Mouse (Mus musculus): ENCODE data around the gene Mfsd13b. TPM values are rescaled to one million over a fixed set of nuclear protein-coding genes. Genes with fewer than 3 reads are reported as not detected.
"Not testable (repeated sequence)": the region's sequence is repeated elsewhere in the genome, so short reads cannot be mapped to it uniquely, and the experiment has no call there.

Gene Mfsd13b
- polyA plus RNA-seq, 1 experiment from 2014 or later: 0.29 TPM

DNA sequence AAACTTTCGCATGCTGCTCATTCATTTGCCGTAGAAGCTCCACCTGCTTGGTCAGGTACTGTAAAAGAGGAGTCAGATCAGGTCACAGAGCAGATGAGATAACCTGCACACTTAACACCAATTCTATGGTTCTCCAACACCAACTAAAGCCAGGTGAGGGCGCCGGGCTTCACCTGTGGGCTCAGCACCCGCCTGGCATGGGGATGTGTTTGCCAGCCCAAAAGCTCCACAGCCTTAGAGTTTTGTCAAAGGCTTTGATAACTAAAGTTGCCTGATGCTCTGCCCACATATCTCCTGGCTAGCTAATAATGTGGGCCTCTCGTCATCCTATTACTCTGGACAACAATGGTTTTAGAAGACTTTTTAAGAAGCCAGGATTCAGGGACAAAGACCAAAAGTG, 21.7 kb upstream of the Mfsd13b start:
- H3K27me3 ChIP-seq: no peaks in the 10 kb centered on the region
- H3K4me2 ChIP-seq (replicated peaks): no peak overlapping the region
- H3K4me1 ChIP-seq: peaks cover 4% of the 10 kb centered on the region; the same call in 1 of the 2 replicates
- H3K9me3 ChIP-seq: no peaks in the 10 kb centered on the region
- no peak overlapping the region for H3K9ac ChIP-seq (replicated peaks)
- 82% methylated on average over 6 of the region's 6 CpGs for WGBS
- H3K27ac ChIP-seq (replicated peaks): no peak overlapping the region
- no peak overlapping the region for H3K4me3 ChIP-seq
- peaks cover 47% of the 10 kb centered on the region for H3K36me3 ChIP-seq
- ATAC-seq (ENCODE audit: low FRiP score, low read depth): no peak

DNA sequence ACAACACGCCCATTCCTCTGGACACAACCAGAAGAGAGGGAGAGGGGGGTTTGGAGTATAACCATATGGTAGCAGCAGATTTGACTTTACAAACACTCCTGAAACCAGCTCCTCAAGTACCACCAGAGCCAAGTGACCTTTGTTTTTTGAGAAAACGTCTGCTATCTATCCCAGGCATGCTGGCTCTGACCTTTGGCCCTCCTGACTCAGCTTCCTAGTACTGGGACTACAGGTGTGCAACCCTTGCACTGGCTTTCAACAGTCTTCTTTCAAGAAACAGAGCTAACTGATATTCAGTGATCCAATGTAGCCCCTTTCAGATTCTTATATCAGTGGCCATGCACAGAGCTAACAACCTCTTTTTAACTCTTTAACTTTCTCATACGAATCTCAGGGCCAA, 20.4 kb upstream of the Mfsd13b start:
- WGBS: 75% methylated on average over 3 of the region's 3 CpGs
- Histone ChIP-seq H3K27ac (replicated peaks) (no peak overlapping the region), H3K4me2 (replicated peaks) (no peak overlapping the region), H3K4me1 (peaks cover 4% of the 10 kb centered on the region; the same call in 1 of the 2 replicates), H3K36me3 (peaks cover 37% of the 10 kb centered on the region), H3K9ac (replicated peaks) (no peak overlapping the region), H3K9me3 (no peaks in the 10 kb centered on the region), H3K4me3 (no peak overlapping the region), H3K27me3 (no peaks in the 10 kb centered on the region)
- no peak for ATAC-seq (ENCODE audit: low FRiP score, low read depth)

DNA sequence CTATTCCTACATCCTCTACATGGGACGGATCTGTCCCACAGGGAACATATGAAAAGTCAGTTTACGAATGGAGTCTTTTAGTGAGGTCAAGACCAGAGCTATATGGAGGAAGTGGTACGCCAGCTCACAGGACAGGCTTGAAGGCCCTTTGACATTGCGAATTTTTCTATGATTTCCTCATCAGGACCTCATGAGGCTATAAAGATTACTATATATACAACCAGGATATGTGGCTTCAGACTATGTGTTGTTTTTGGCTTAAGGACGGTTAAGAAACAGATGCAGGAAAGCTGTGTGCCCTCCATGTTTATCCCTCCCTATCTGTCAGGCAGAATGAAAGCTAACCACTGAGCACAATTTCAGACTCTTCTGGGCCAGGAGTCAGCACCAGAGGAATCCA, 19.2 kb upstream of the Mfsd13b start:
- no peak for ATAC-seq (ENCODE audit: low FRiP score, low read depth)
- H3K27ac ChIP-seq (replicated peaks): no peak overlapping the region
- H3K27me3 ChIP-seq: no peaks in the 10 kb centered on the region
- no peaks in the 10 kb centered on the region for H3K9me3 ChIP-seq
- 88% methylated on average over 5 of the region's 5 CpGs for WGBS
- H3K9ac ChIP-seq (replicated peaks): no peak overlapping the region
- H3K4me2 ChIP-seq (replicated peaks): no peak overlapping the region
- H3K36me3 ChIP-seq: peaks cover 35% of the 10 kb centered on the region
- H3K4me1 ChIP-seq: peaks cover 4% of the 10 kb centered on the region; the same call in 1 of the 2 replicates
- H3K4me3 ChIP-seq: no peak overlapping the region

DNA sequence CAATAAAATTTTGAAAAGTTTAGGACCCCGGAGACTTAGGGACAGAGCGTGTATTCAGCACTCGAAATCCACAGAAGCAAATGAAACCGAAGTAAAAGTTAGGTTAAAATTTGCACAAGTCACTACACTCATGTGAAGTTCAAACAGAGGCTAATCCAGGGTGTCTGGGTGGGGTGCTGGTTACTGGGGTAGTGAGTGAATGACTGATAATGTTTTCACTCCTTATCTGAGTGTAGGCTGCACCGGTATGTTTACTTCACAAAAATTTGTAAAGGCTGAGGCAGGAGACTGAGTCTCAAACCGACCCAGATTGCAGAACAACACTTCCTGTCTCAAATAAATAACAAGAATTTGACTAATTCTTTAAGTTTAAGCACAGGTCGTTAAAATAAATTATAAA, 13.1 kb upstream of the Mfsd13b start:
- Histone ChIP-seq H3K9me3 (no peaks in the 10 kb centered on the region), H3K9ac (replicated peaks) (no peak overlapping the region), H3K4me2 (replicated peaks) (no peak overlapping the region), H3K4me3 (no peak overlapping the region), H3K27ac (replicated peaks) (no peak overlapping the region), H3K4me1 (no peaks in the 10 kb centered on the region), H3K36me3 (peaks cover 15% of the 10 kb centered on the region; the same call in 1 of the 2 replicates), H3K27me3 (no peaks in the 10 kb centered on the region)
- ATAC-seq (ENCODE audit: low FRiP score, low read depth): no peak
- 91% methylated on average over 7 of the region's 7 CpGs for WGBS

DNA sequence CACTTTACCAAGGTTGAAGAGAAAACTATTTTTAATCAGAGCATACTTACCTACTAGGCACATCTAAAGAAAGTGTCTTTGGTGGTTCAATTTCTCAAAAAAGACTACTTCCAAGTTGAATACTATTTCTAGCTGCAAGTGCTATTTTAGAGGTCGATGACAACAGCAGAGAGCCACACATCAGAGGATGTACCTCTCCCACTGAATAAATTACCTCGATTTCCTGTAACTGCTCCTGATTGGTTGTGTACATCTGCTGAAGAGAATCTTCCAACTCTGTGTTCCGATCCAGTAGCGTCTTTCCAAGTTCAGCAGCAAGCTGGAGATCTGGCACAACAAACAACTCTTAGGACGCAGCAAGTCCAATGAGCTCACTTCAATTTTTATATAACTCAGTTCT, 12.2 kb upstream of the Mfsd13b start:
- peaks cover 15% of the 10 kb centered on the region; the same call in 1 of the 2 replicates for H3K36me3 ChIP-seq
- no peak overlapping the region for H3K27ac ChIP-seq (replicated peaks)
- no peaks in the 10 kb centered on the region for H3K9me3 ChIP-seq
- H3K9ac ChIP-seq (replicated peaks): no peak overlapping the region
- H3K4me2 ChIP-seq (replicated peaks): no peak overlapping the region
- ATAC-seq (ENCODE audit: low FRiP score, low read depth): no peak
- H3K4me1 ChIP-seq: no peaks in the 10 kb centered on the region
- H3K4me3 ChIP-seq: no peak overlapping the region
- no peaks in the 10 kb centered on the region for H3K27me3 ChIP-seq
- 95% methylated on average over 5 of the region's 5 CpGs for WGBS

DNA sequence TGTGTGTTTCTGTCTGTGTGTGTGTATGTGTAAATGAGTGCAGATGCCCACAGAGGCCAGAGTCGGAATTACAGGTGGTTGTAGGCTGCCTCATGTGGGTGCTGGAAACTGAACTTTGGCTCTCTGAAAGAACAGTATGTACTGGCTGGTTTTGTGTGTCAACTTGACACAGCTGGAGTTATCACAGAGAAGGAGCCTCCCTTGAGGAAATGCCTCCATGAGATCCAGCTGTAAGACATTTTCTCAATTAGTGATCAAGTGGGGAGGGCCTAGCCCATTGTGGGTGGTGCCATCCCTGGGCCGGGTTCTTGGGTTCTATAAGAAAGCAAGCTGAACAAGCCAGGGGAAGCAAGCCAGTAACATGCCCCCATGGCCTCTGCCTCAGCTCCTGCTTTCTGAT, 9.8 kb upstream of the Mfsd13b start:
- ATAC-seq (ENCODE audit: low FRiP score, low read depth); H3K4me2 ChIP-seq (replicated peaks); H3K4me3 ChIP-seq; H3K9ac ChIP-seq (replicated peaks); H3K4me1 ChIP-seq; H3K9me3 ChIP-seq; H3K27me3 ChIP-seq; H3K27ac ChIP-seq (replicated peaks): not testable (repeated sequence)
- peaks cover 11% of the 10 kb centered on the region; the same call in 1 of the 2 replicates for H3K36me3 ChIP-seq
- 72% methylated on average over 2 of the region's 2 CpGs for WGBS

DNA sequence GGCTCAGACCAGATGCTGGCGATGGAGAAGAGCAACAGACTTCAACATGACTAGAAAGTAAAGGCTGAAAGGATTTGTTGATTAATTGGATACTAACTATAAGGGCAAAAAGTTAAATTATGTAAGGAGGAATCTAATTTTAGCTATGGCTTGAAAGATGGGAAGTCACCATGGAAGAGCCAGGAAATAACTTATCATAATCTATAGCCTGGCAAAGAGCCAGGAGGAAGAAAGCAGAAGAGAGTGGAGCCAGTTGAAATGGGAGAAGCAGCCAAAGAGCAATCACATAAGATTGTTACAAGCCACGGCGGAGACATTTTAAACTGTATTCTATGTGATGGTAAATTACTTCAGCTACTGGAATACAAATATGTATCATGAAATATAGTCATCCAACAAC, 8.3 kb upstream of the Mfsd13b start:
- H3K9ac ChIP-seq (replicated peaks): no peak overlapping the region
- WGBS: 93% methylated on average over 3 of the region's 3 CpGs

DNA sequence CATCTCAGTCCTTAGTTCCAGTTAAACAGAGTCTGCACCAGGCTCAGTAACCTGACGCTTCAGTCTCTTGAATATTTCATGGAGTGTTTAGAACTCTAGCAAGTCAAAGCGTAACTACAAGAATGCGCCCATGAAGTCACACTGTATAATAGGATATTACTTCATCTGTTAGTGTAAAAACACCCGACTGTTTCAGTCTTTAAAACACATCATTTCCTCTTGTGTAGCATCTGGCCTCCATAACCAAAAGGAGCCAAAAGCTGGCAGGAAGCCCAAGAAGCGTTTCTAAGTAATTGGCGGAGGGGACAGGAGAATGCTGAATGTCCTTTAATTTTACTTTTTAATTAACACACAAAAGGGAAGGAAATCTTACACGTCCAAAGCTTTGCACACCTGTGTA, 5.2 kb upstream of the Mfsd13b start:
- Histone ChIP-seq H3K4me1 (peaks cover 20% of the 10 kb centered on the region), H3K27ac (replicated peaks) (no peak overlapping the region), H3K27me3 (no peaks in the 10 kb centered on the region), H3K9ac (replicated peaks) (no peak overlapping the region), H3K4me3 (no peak overlapping the region), H3K9me3 (no peaks in the 10 kb centered on the region), H3K4me2 (replicated peaks) (no peak overlapping the region), H3K36me3 (no peaks in the 10 kb centered on the region)
- ATAC-seq (ENCODE audit: low FRiP score, low read depth): no peak
- 66% methylated on average over 7 of the region's 7 CpGs for WGBS

More for the DNA sequence above, 8.3 kb upstream of the Mfsd13b start:
- H3K27me3 ChIP-seq: no peaks in the 10 kb centered on the region
- H3K4me2 ChIP-seq (replicated peaks): no peak overlapping the region
- no peak for ATAC-seq (ENCODE audit: low FRiP score, low read depth)
- no peaks in the 10 kb centered on the region for H3K9me3 ChIP-seq
- no peak overlapping the region for H3K27ac ChIP-seq (replicated peaks)
- H3K4me1 ChIP-seq: peaks cover 13% of the 10 kb centered on the region
- H3K4me3 ChIP-seq: no peak overlapping the region
- no peaks in the 10 kb centered on the region for H3K36me3 ChIP-seq

DNA sequence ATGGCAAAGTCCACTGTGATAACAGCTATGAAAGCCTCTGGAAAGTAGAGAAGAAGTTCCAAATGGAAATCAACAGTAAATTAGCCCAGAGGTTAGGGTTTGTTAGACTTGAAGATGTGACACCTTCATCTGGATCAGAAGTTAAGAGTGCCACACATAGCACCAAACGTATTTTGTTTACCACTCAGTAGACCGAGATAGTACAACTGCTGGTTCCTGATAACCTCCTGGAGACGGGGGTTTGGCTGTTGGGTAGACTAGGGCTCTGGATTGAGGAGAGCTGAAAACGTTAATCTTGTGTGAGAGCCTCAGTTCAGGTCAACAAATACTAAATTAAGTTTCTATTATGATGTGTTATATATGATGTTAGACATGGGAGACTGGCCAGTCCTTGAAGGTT, 2.3 kb upstream of the Mfsd13b start:
- no peak overlapping the region for H3K9ac ChIP-seq (replicated peaks)
- H3K4me3 ChIP-seq: no peak overlapping the region
- no peak overlapping the region for H3K4me2 ChIP-seq (replicated peaks)
- H3K4me1 ChIP-seq: peaks cover 29% of the 10 kb centered on the region
- ATAC-seq (ENCODE audit: low FRiP score, low read depth): no peak
- no peaks in the 10 kb centered on the region for H3K9me3 ChIP-seq
- 89% methylated on average over 4 of the region's 4 CpGs for WGBS
- no peaks in the 10 kb centered on the region for H3K36me3 ChIP-seq
- H3K27me3 ChIP-seq: no peaks in the 10 kb centered on the region
- H3K27ac ChIP-seq (replicated peaks): no peak overlapping the region

DNA sequence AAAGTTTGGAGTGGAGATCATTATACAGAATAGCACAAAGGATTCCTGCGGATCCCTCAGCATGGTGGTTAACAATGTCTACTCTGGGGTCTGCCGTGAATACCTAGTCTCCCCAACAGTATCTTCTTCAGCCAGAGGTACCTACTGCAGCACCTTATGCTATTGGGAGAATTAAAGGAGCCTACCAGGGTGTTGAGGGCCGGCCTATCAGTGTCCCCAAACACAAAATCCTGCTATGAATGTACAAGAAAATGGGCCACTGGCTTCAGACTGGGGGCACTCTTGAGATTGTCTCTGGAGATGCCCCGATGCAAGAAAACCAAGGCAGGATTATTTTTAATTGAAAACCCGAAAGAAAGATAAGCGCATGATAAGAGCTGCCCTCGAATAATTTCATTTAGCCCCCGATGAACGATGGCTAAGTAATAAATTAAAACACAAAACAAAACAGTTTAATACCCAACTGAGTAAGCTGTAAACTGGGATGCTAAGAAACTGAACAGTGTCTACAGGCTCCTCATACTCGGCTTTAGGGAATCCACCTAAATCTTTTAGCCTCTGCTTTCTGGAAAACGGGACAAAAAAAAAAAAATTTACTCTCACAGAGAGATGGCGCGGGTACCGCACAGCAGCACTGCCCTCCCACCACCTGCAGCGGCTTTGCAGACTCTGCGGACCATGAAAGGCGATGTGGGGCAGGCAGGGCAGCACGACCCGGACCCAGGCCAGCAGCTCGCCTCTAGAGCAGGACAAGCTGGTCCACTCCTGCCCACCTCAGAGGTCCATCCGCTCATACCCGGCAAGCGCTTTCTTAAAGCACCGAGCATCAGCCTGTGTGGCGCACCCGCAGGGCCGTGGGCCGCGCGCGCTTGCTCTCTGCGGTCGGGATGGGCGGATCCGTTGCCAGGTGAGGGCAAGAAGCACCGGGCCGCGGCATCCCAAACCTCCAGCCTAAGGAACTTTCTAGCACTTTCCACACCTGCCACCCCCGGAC, 1.1 kb upstream of the Mfsd13b start:
- peak overlapping the region; percentile 82 for H3K4me3 ChIP-seq
- H3K9ac ChIP-seq (replicated peaks): peak overlapping the region; percentile 81
- 2% methylated on average over 39 of the region's 39 CpGs for WGBS
- peak overlapping the region; percentile 78 for H3K4me2 ChIP-seq (replicated peaks)
- H3K36me3 ChIP-seq: no peaks in the 10 kb centered on the region
- peak; percentile 50 for ATAC-seq (ENCODE audit: low FRiP score, low read depth)
- peak overlapping the region; percentile 81 for H3K27ac ChIP-seq (replicated peaks)
- H3K4me1 ChIP-seq: peaks cover 29% of the 10 kb centered on the region
- no peaks in the 10 kb centered on the region for H3K27me3 ChIP-seq
- H3K9me3 ChIP-seq: no peaks in the 10 kb centered on the region

DNA sequence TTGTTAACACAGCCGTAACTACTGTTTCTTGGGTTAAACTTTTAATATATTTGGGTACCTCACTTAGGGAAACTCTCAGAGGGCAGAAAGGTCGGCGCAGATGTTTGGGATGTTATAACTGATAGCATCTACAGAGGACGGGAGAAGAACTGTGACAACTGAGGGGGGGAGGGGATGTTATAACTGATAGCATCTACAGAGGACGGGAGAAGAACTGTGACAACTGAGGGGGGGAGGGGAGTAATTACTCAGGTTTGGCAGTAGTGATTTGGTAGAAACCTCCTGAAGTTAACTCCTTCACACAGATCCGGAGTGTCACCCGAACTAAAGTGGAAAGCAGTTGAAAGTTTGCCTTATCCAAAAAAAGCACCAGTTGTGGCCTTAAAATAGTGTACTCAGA, 659 bp downstream of the Mfsd13b start:
- peak overlapping the region; percentile 84 for H3K4me2 ChIP-seq (replicated peaks)
- no peak for ATAC-seq (ENCODE audit: low FRiP score, low read depth)
- WGBS: 16% methylated on average over 7 of the region's 7 CpGs
- H3K4me1 ChIP-seq: peaks cover 22% of the 10 kb centered on the region
- H3K4me3 ChIP-seq: peak overlapping the region; percentile 82
- H3K9me3 ChIP-seq: no peaks in the 10 kb centered on the region
- H3K27ac ChIP-seq (replicated peaks): peak overlapping the region; percentile 80
- no peaks in the 10 kb centered on the region for H3K27me3 ChIP-seq
- H3K36me3 ChIP-seq: no peaks in the 10 kb centered on the region
- H3K9ac ChIP-seq (replicated peaks): peak overlapping the region; percentile 75

DNA sequence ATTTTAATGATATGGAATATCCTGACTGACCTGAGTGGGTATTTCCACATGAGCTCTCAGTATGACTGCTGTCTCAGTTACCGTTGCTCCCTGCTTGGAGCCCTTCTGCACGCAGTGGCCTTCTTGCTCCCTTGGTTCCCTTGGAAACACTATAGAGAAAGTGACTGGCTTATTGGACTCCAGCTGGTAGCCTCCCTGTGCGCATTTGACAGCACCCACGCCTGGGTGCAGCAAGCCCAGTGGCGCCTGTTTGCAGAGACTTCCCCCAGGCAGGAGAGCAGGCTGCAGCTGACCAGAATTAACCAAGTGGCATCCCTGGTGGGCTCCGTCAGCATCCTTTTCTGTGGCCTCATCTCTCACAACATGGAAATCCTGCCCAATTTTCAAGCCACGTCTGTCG, 8.9 kb downstream of the Mfsd13b start:
- no peaks in the 10 kb centered on the region for H3K9me3 ChIP-seq
- H3K27ac ChIP-seq (replicated peaks): no peak overlapping the region
- H3K9ac ChIP-seq (replicated peaks): no peak overlapping the region
- 69% methylated on average over 8 of the region's 8 CpGs for WGBS
- H3K4me1 ChIP-seq: peaks cover 4% of the 10 kb centered on the region; the same call in 1 of the 2 replicates
- H3K4me2 ChIP-seq (replicated peaks): no peak overlapping the region
- ATAC-seq (ENCODE audit: low FRiP score, low read depth): no peak
- no peaks in the 10 kb centered on the region for H3K27me3 ChIP-seq
- no peaks in the 10 kb centered on the region for H3K36me3 ChIP-seq
- H3K4me3 ChIP-seq: no peak overlapping the region
